In genomic region chr11:93550908-93551307, GRCm38 (mm10) we compare ENCODE assay signal across 9 mouse cellular contexts.
DNase-seq lines count a peak whose midpoint lies in the region; ATAC-seq and TF ChIP-seq lines count a peak whose summit lies in the region.
"Had no signal": no experiment of that assay in that cellular context is flagged by ENCODE, and none has a peak within 500 bp of the region (broad histone marks: within the 10 kb centered on the region; RNA-seq: fewer than 3 reads in every experiment).

No protein-coding gene starts in this region.

- no peak overlapping the region for H3K4me3 ChIP-seq in hindbrain, postnatal 0 days (ENCODE audit: low read length)
- H3K4me3 ChIP-seq in lung, postnatal 0 days (ENCODE audit: low read depth, low read length) = no peak overlapping the region

- intact Hi-C loops in gastrocnemius, postnatal 36 days (cut with DNase I) = loop anchor here (5.0 kb wide), 1 partner anchor 261 kb away; no protein-coding TSS in a partner anchor

- peak; percentile 75 for TF ChIP-seq CTCF in hindbrain, postnatal 0 days (IDR thresholded peaks at IDR 0.05; ENCODE audit: low read depth)
- TF ChIP-seq CTCF in lung, postnatal 0 days (IDR thresholded peaks at IDR 0.05) = peak; percentile 64

- no peaks in the 10 kb centered on the region for H3K36me3 ChIP-seq in hindbrain, postnatal 0 days (ENCODE audit: insufficient read depth, low read length)
- H3K36me3 ChIP-seq in lung, postnatal 0 days (ENCODE audit: insufficient read depth, low read length) = no peaks in the 10 kb centered on the region

- WGBS in hindbrain, postnatal 0 days = 5% methylated on average over 3 of the region's 3 CpGs
- WGBS in lung, postnatal 0 days = 4% methylated on average over 3 of the region's 3 CpGs

- no peaks in the 10 kb centered on the region for H3K9me3 ChIP-seq in hindbrain, postnatal 0 days (ENCODE audit: low read length)
- no peaks in the 10 kb centered on the region for H3K9me3 ChIP-seq in lung, postnatal 0 days (ENCODE audit: low read length)

- no peak overlapping the region for H3K4me2 ChIP-seq in hindbrain, postnatal 0 days (ENCODE audit: low read depth, low read length)
- no peak overlapping the region for H3K4me2 ChIP-seq in lung, postnatal 0 days (replicated peaks; ENCODE audit: low read depth, low read length)

- H3K4me1 ChIP-seq in hindbrain, postnatal 0 days (ENCODE audit: insufficient read depth, low read length) = no peaks in the 10 kb centered on the region
- H3K4me1 ChIP-seq in lung, postnatal 0 days (ENCODE audit: insufficient read depth, low read depth, low read length) = no peaks in the 10 kb centered on the region

- ATAC-seq in hindbrain, postnatal 0 days = no peak
- ATAC-seq in lung, postnatal 0 days = no peak
- no peak for ATAC-seq in erythroblast, adult 5-6 weeks (replicated peaks; ENCODE audit: low FRiP score, poor library complexity, severe bottlenecking)

- no peak for TF ChIP-seq EP300 in lung, postnatal 0 days (IDR thresholded peaks at IDR 0.05)

- peak; percentile 10 for DNase-seq in gastrocnemius, adult 18-20 months (ENCODE audit: low spot score)
- DNase-seq in gastrocnemius, postnatal 36 days = no peak
- DNase-seq in ovary, postnatal 14 days (ENCODE audit: low spot score) = peak; percentile 9
- no peak for DNase-seq in ovary, postnatal 10 days (ENCODE audit: low spot score)
- DNase-seq in cerebellum, adult 8-10 months = peak; percentile 48
- DNase-seq in hindbrain, postnatal 0 days (ENCODE audit: low spot score) = peak; percentile 69
- DNase-seq in lung, postnatal 0 days (ENCODE audit: low spot score) = no peak

- H3K27me3 ChIP-seq in hindbrain, postnatal 0 days (ENCODE audit: insufficient read depth, low read length) = no peaks in the 10 kb centered on the region
- no peaks in the 10 kb centered on the region for H3K27me3 ChIP-seq in lung, postnatal 0 days (replicated peaks; ENCODE audit: insufficient read depth, low read length)

- no peak overlapping the region for H3K9ac ChIP-seq in hindbrain, postnatal 0 days (replicated peaks; ENCODE audit: low read length)
- no peak overlapping the region for H3K9ac ChIP-seq in lung, postnatal 0 days (replicated peaks; ENCODE audit: low read depth)

- no peak overlapping the region for H3K27ac ChIP-seq in hindbrain, postnatal 0 days
- H3K27ac ChIP-seq in lung, postnatal 0 days (ENCODE audit: low read length) = no peak overlapping the region
- H3K27ac ChIP-seq: macrophage had no signal

Comparison
In these comparisons a context has a peak if more than half of its experiments do, and no peak if none do; other contexts are left out.
1. DNase-seq: peak in gastrocnemius, adult 18-20 months (single experiment), ovary, postnatal 14 days (single experiment), cerebellum, adult 8-10 months (single experiment) and hindbrain, postnatal 0 days (single experiment); none in gastrocnemius, postnatal 36 days (0 of 2), ovary, postnatal 10 days (single experiment) and lung, postnatal 0 days (single experiment).